ENCODE assay signal across 18 mouse cellular contexts in the genomic region with DNA sequence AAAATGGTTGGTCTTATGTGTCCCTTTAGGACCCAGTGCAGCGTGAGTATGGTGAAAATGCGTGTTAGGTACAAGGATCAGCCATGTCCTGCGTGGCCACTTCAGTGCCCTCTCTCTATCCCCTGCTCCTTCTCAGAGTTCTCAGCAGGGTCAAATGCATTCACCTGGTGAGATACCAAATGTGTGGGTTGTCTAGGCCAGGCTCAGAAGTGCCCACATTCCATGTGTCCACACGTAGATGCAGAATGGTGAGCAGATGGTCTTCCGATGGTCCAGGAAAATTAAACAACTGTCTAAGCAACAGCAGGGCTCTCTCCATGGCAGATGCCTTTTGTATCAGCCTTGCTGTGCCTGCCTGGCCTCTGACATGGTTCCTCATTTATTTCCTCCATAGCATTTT.
DNase-seq lines count a peak whose midpoint lies in the region; ATAC-seq and TF ChIP-seq lines count a peak whose summit lies in the region.
"Had no signal": no experiment of that assay in that cellular context is flagged by ENCODE, and none has a peak within 500 bp of the region (broad histone marks: within the 10 kb centered on the region; RNA-seq: fewer than 3 reads in every experiment).

No protein-coding gene starts in this region.

- 69% methylated on average over 5 of the region's 5 CpGs for WGBS in hindbrain, postnatal 0 days
- WGBS in hindbrain, embryonic 13.5 days, result 70% methylated on average over 5 of the region's 5 CpGs
- WGBS in cerebellum, adult 2 months, result 13% methylated on average over 5 of the region's 5 CpGs

- no peaks in the 10 kb centered on the region for H3K36me3 ChIP-seq in hindbrain, postnatal 0 days (ENCODE audit: insufficient read depth, low read length)
- H3K36me3 ChIP-seq in hindbrain, embryonic 13.5 days, result no peaks in the 10 kb centered on the region
- H3K36me3 ChIP-seq: midbrain, embryonic 10.5 days; neural tube, embryonic 15.5 days had no signal

- 0 out of 2 replicates have a peak overlapping the region, but pooled peaks have one; percentile 4 for H3K27ac ChIP-seq in hindbrain, postnatal 0 days
- H3K27ac ChIP-seq in hindbrain, embryonic 13.5 days, result no peak overlapping the region
- H3K27ac ChIP-seq in cerebellum, adult 2 months (ENCODE audit: insufficient read depth, low read length), result peak overlapping the region; percentile 92
- H3K27ac ChIP-seq: macrophage; midbrain, embryonic 10.5 days; neural tube, embryonic 15.5 days had no signal

- TF ChIP-seq POLR2A in cerebellum, adult 2 months (IDR thresholded peaks at IDR 0.05; ENCODE audit: borderline replicate concordance, insufficient read depth, low read length), result no peak

- H3K4me2 ChIP-seq in hindbrain, postnatal 0 days (ENCODE audit: low read depth, low read length), result no peak overlapping the region
- no peak overlapping the region for H3K4me2 ChIP-seq in hindbrain, embryonic 13.5 days
- H3K4me2 ChIP-seq: heart, embryonic 11.5 days; neural tube, embryonic 15.5 days had no signal

- peak; percentile 61 for DNase-seq in hindbrain, postnatal 0 days (ENCODE audit: low spot score)
- peak; percentile 64 for DNase-seq in cerebellum, adult 11 months
- DNase-seq in cerebellum, adult 2 months, result peak; percentile 67 to 83
- peak; percentile 69 to 71 for DNase-seq in cerebellum, postnatal 25 days
- DNase-seq in gastrocnemius, postnatal 36 days, result no peak
- no peak for DNase-seq in layer of hippocampus, postnatal 10 days (ENCODE audit: low spot score in 2 of 2)
- DNase-seq: adrenal gland, adult 8-10 months; gastrocnemius, postnatal 10 days; heart, adult 11 months; thymus, adult 18-20 months; thymus, postnatal 4 days had no signal

- no peaks in the 10 kb centered on the region for H3K9me3 ChIP-seq in hindbrain, postnatal 0 days (ENCODE audit: low read length)
- H3K9me3 ChIP-seq in hindbrain, embryonic 13.5 days, result no peaks in the 10 kb centered on the region
- H3K9me3 ChIP-seq: midbrain, embryonic 10.5 days; neural tube, embryonic 15.5 days had no signal

- intact Hi-C loops in gastrocnemius, postnatal 36 days (cut with DNase I), result no loop called here

- no peak overlapping the region for H3K4me3 ChIP-seq in hindbrain, postnatal 0 days (ENCODE audit: low read length)
- H3K4me3 ChIP-seq in hindbrain, embryonic 13.5 days, result no peak overlapping the region
- H3K4me3 ChIP-seq in cerebellum, adult 2 months (replicated peaks; ENCODE audit: insufficient read depth, low read depth, low read length), result no peak overlapping the region
- H3K4me3 ChIP-seq: midbrain, embryonic 10.5 days; neural tube, embryonic 15.5 days had no signal

- no peaks in the 10 kb centered on the region for H3K27me3 ChIP-seq in hindbrain, postnatal 0 days (ENCODE audit: insufficient read depth, low read length)
- H3K27me3 ChIP-seq in hindbrain, embryonic 13.5 days, result 0 out of 2 replicates have a peak, but pooled peaks cover 3% of the 10 kb centered on the region
- H3K27me3 ChIP-seq in cerebellum, adult 2 months (ENCODE audit: control insufficient read depth, insufficient read depth, low read length), result no peaks in the 10 kb centered on the region
- H3K27me3 ChIP-seq: neural tube, embryonic 15.5 days had no signal

- no peak overlapping the region for H3K9ac ChIP-seq in hindbrain, postnatal 0 days (replicated peaks; ENCODE audit: low read length)
- H3K9ac ChIP-seq in hindbrain, embryonic 13.5 days, result no peak overlapping the region
- H3K9ac ChIP-seq: neural tube, embryonic 15.5 days had no signal

- no peak for TF ChIP-seq CTCF in hindbrain, postnatal 0 days (IDR thresholded peaks at IDR 0.05; ENCODE audit: low read depth)
- no peak for TF ChIP-seq CTCF in cerebellum, adult 2 months (IDR thresholded peaks at IDR 0.05; ENCODE audit: borderline replicate concordance, insufficient read depth, low read depth, low read length)

- ATAC-seq in hindbrain, postnatal 0 days, result peak; percentile 75
- no peak for ATAC-seq in hindbrain, embryonic 13.5 days (ENCODE audit: low FRiP score)
- ATAC-seq: forebrain, embryonic 14.5 days; intestine, postnatal 0 days had no signal

- H3K4me1 ChIP-seq in hindbrain, postnatal 0 days (ENCODE audit: insufficient read depth, low read length), result 0 out of 2 replicates have a peak, but pooled peaks cover 7% of the 10 kb centered on the region
- H3K4me1 ChIP-seq in hindbrain, embryonic 13.5 days (replicated peaks), result peaks cover 18% of the 10 kb centered on the region
- peaks cover 56% of the 10 kb centered on the region for H3K4me1 ChIP-seq in cerebellum, adult 2 months (ENCODE audit: control insufficient read depth, insufficient read depth, low read length)

Comparison
In these comparisons a context has a peak if more than half of its experiments do, and no peak if none do; other contexts are left out.
1. DNase-seq: peak in hindbrain, postnatal 0 days (single experiment), cerebellum, adult 11 months (single experiment), cerebellum, adult 2 months (2 of 2) and cerebellum, postnatal 25 days (2 of 2); none in gastrocnemius, postnatal 36 days (0 of 2) and layer of hippocampus, postnatal 10 days (0 of 2).